Mouse (Mus musculus) embryonic fibroblast, embryonic 13.5 days (primary cell): ENCODE results near the gene Usp24.
A peak's percentile ranks its signal among the peaks of the same experiment; 100 is the strongest.

Experiments
- CTCF ChIP-seq: IDR thresholded peaks from 2 replicates; pipeline ENCODE4 v1.5.1; 2011; ENCODE audit warnings: mild to moderate bottlenecking, control low read depth, low read length, moderate library complexity, borderline replicate concordance; ENCODE audit not compliant: insufficient read depth
- POLR2A ChIP-seq: IDR thresholded peaks from 2 replicates; pipeline ENCODE4 v1.6.1; 2011; ENCODE audit warnings: low read depth, mild to moderate bottlenecking, control low read depth, low read length, moderate library complexity

DNA sequence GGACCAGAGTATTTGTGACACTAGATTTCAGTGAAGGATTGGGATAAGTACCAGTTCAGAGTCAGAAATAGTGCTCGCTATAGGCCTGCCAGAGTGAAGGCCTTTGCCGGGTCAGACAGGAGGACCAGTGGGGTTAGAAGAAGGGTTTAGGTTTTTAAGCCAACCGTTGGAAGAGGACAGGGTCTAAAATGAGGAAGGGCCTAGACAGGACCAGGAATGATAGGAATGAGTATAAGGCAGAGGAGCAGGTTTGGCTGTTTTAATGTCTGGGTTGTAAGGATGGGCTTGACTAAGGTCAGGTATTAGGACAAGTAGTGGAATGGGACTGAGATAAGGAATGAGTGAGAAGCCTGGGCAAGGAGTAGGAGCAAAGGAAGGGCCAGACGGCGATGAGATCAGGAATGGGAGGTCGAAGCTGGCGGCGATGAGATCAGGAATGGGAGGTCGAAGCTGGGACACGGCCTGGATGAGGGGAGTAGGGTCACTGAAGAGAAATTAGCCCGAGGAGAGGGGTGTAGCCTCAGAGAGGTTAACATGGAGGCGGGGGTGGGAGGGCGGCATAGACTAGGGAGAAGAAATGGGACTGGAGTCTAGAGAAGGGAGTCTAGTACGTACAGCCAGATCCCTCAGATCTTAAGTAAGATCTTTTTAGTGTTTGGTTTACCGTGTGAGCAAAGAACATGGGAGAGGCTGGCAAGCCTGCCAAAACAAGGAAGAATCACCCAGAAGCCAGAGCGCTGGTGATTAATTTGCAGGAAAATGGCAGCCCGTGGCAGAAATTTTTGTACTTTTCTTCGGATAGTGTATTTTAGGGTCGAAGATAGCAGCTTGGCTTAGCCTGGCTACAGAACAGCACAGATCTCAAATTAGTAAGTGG, 1.4 kb downstream of the Usp24 start:
- TF ChIP-seq CTCF: no peak
- peak; percentile 34 for TF ChIP-seq POLR2A
